Mouse (Mus musculus): ENCODE results near the gene Ppp1r9a. TPM values are rescaled to one million over a fixed set of nuclear protein-coding genes. Genes with fewer than 3 reads are reported as not detected.

Gene Ppp1r9a
- polyA plus RNA-seq, 2 experiments: 2.6 to 3.0 TPM

GRCm38 (mm10) chr6:5022677-5023076 lies 120.0 kb downstream of the Ppp1r9a start:
- Histone ChIP-seq H3K36me3 (replicated peaks; ENCODE audit: control insufficient read depth, insufficient read depth, low read depth) (no peaks in the 10 kb centered on the region), H3K4me1 (replicated peaks; ENCODE audit: control insufficient read depth in 2 of 2, insufficient read depth in 2 of 2, low read length in 1 of 2) (no peaks in the 10 kb centered on the region; a peak in 1 of 4 replicates), H3K9ac (replicated peaks) (no peak overlapping the region), H3K4me2 (ENCODE audit: low read depth) (no peak overlapping the region), H3K27me3 (ENCODE audit: control insufficient read depth, insufficient read depth, low read length) (no peaks in the 10 kb centered on the region), H3K9me3 (ENCODE audit: control insufficient read depth, low read length) (no peaks in the 10 kb centered on the region), H3K27ac (no peak overlapping the region), H3K4me3 (ENCODE audit: insufficient read depth in 1 of 2, low read depth in 2 of 2, low read length in 2 of 2) (no peak overlapping the region)
- no peak for TF ChIP-seq EP300 (IDR thresholded peaks at IDR 0.05; ENCODE audit: low read depth)
- TF ChIP-seq CTCF (IDR thresholded peaks at IDR 0.05; ENCODE audit: low read depth): no peak
- WGBS (ENCODE audit: insufficient replicate concordance): 29% methylated on average over 5 of the region's 5 CpGs
- ATAC-seq (ENCODE audit: insufficient read depth): no peak
- DNase-seq (ENCODE audit: low read depth in 3 of 3, low spot score in 3 of 3): no peak

DNA sequence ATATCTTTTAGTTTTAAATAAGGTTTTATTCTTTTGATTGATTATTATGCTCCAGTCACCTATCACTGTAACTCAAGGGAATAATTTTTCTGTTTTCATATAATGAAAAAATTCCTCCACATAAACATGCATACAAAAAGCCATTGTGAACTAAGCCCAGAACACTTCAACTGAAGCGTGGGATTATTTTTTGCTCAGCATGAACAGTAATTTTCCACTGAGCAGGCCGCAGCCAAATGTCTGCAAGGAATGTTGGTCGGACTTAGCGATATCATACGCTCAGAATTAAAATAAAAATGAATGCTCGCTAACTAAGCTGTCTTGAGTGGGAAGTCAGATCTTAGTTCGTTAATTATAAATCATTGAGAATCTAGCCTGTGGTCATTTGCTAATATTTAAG lies 122.2 kb downstream of the Ppp1r9a start:
- no peak for ATAC-seq (ENCODE audit: insufficient read depth)

DNA sequence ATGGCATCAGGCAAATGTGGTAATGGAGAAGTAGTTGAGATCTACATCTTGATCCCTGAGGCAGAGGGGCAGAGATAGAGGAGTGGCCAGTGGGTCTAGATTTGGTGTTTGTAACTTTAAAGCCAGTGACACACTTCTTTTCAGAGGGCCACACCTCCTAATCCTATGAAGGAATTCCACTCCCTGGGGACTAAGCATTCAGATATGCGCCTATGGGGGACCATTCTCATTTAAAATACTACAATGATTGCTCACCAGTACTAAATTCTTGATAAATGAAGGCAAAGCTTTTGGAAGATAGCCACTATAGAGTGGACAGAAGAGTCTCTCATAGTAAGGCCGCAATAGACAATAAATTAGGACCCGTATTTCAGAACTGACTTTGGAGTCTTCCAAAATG lies 124.1 kb downstream of the Ppp1r9a start:
- Histone ChIP-seq H3K4me2 (ENCODE audit: low read depth) (no peak overlapping the region), H3K4me3 (ENCODE audit: insufficient read depth in 1 of 2, low read depth in 2 of 2, low read length in 2 of 2) (no peak overlapping the region), H3K4me1 (replicated peaks; ENCODE audit: control insufficient read depth in 2 of 2, insufficient read depth in 2 of 2, low read length in 1 of 2) (no peaks in the 10 kb centered on the region), H3K27me3 (ENCODE audit: control insufficient read depth, insufficient read depth, low read length) (no peaks in the 10 kb centered on the region), H3K9ac (replicated peaks) (no peak overlapping the region), H3K9me3 (ENCODE audit: control insufficient read depth, low read length) (no peaks in the 10 kb centered on the region), H3K27ac (no peak overlapping the region), H3K36me3 (replicated peaks; ENCODE audit: control insufficient read depth, insufficient read depth, low read depth) (no peaks in the 10 kb centered on the region)
- TF ChIP-seq EP300 (IDR thresholded peaks at IDR 0.05; ENCODE audit: low read depth): no peak
- TF ChIP-seq CTCF (IDR thresholded peaks at IDR 0.05; ENCODE audit: low read depth): no peak
- no peak for DNase-seq (ENCODE audit: low read depth in 3 of 3, low spot score in 3 of 3)
- WGBS (ENCODE audit: insufficient replicate concordance): 69% methylated on average over 3 of the region's 3 CpGs
- no peak for ATAC-seq (ENCODE audit: insufficient read depth)

More for the DNA sequence above, 122.2 kb downstream of the Ppp1r9a start:
- no peak overlapping the region for H3K4me2 ChIP-seq (ENCODE audit: low read depth)
- H3K4me3 ChIP-seq (ENCODE audit: insufficient read depth in 1 of 2, low read depth in 2 of 2, low read length in 2 of 2): no peak overlapping the region
- no peak overlapping the region for H3K27ac ChIP-seq
- no peak for TF ChIP-seq EP300 (IDR thresholded peaks at IDR 0.05; ENCODE audit: low read depth)
- H3K27me3 ChIP-seq (ENCODE audit: control insufficient read depth, insufficient read depth, low read length): no peaks in the 10 kb centered on the region
- no peaks in the 10 kb centered on the region for H3K9me3 ChIP-seq (ENCODE audit: control insufficient read depth, low read length)
- no peaks in the 10 kb centered on the region for H3K36me3 ChIP-seq (replicated peaks; ENCODE audit: control insufficient read depth, insufficient read depth, low read depth)
- no peak for DNase-seq (ENCODE audit: low read depth in 3 of 3, low spot score in 3 of 3)
- no peak overlapping the region for H3K9ac ChIP-seq (replicated peaks)
- no peaks in the 10 kb centered on the region for H3K4me1 ChIP-seq (replicated peaks; ENCODE audit: control insufficient read depth in 2 of 2, insufficient read depth in 2 of 2, low read length in 1 of 2)
- 74% methylated on average over 7 of the region's 7 CpGs for WGBS (ENCODE audit: insufficient replicate concordance)

DNA sequence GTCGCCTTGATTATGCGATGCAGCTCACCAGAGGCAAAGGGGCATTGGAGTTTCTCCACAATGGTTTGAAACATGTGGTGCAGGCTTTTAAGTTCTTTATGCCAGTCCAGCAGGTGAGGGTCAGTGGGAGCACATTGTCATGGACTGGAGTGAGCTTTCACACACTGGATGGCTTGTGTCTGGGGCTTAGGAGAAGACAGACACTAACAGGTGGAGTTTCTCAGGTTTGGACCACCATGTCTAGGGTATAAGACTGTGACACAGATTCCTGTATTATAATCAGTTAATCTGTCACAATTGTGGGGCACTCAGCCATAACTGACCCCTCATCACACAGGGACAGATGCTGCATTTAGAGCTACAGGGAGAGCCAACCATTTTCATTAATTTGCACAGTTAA lies 124.5 kb downstream of the Ppp1r9a start:
- 76% methylated on average over 2 of the region's 2 CpGs for WGBS (ENCODE audit: insufficient replicate concordance)

GRCm38 (mm10) chr6:5027801-5028200 lies 125.1 kb downstream of the Ppp1r9a start:
- no peak for TF ChIP-seq EP300 (IDR thresholded peaks at IDR 0.05; ENCODE audit: low read depth)
- TF ChIP-seq CTCF (IDR thresholded peaks at IDR 0.05; ENCODE audit: low read depth): no peak
- ATAC-seq (ENCODE audit: insufficient read depth): no peak
- no peaks in the 10 kb centered on the region for H3K9me3 ChIP-seq (ENCODE audit: control insufficient read depth, low read length)
- 39% methylated on average over 5 of the region's 5 CpGs for WGBS (ENCODE audit: insufficient replicate concordance)
- H3K4me1 ChIP-seq (replicated peaks; ENCODE audit: control insufficient read depth in 2 of 2, insufficient read depth in 2 of 2, low read length in 1 of 2): no peaks in the 10 kb centered on the region
- no peaks in the 10 kb centered on the region for H3K36me3 ChIP-seq (replicated peaks; ENCODE audit: control insufficient read depth, insufficient read depth, low read depth)
- no peaks in the 10 kb centered on the region for H3K27me3 ChIP-seq (ENCODE audit: control insufficient read depth, insufficient read depth, low read length)
- H3K4me3 ChIP-seq (ENCODE audit: insufficient read depth in 1 of 2, low read depth in 2 of 2, low read length in 2 of 2): no peak overlapping the region
- H3K4me2 ChIP-seq (ENCODE audit: low read depth): no peak overlapping the region
- H3K9ac ChIP-seq (replicated peaks): no peak overlapping the region
- no peak for DNase-seq (ENCODE audit: low read depth in 3 of 3, low spot score in 3 of 3)
- H3K27ac ChIP-seq: no peak overlapping the region

More for the DNA sequence above, 124.5 kb downstream of the Ppp1r9a start:
- Histone ChIP-seq H3K4me2 (ENCODE audit: low read depth) (no peak overlapping the region), H3K36me3 (replicated peaks; ENCODE audit: control insufficient read depth, insufficient read depth, low read depth) (no peaks in the 10 kb centered on the region), H3K9me3 (ENCODE audit: control insufficient read depth, low read length) (no peaks in the 10 kb centered on the region), H3K27me3 (ENCODE audit: control insufficient read depth, insufficient read depth, low read length) (no peaks in the 10 kb centered on the region), H3K27ac (no peak overlapping the region), H3K9ac (replicated peaks) (no peak overlapping the region), H3K4me1 (replicated peaks; ENCODE audit: control insufficient read depth in 2 of 2, insufficient read depth in 2 of 2, low read length in 1 of 2) (no peaks in the 10 kb centered on the region), H3K4me3 (ENCODE audit: insufficient read depth in 1 of 2, low read depth in 2 of 2, low read length in 2 of 2) (no peak overlapping the region)
- ATAC-seq (ENCODE audit: insufficient read depth) (no peak), DNase-seq (ENCODE audit: low read depth in 3 of 3, low spot score in 3 of 3) (no peak)
- no peak for TF ChIP-seq EP300 (IDR thresholded peaks at IDR 0.05; ENCODE audit: low read depth)
- TF ChIP-seq CTCF (IDR thresholded peaks at IDR 0.05; ENCODE audit: low read depth): no peak
